ENCODE assay signal across 18 mouse cellular contexts in genomic region chr17:27935091-27935490, GRCm38 (mm10). TPM values are rescaled to one million over a fixed set of nuclear protein-coding genes. Genes with fewer than 3 reads are reported as not detected.
A peak's percentile ranks its signal among the peaks of the same experiment; 100 is the strongest.
DNase-seq lines count a peak whose midpoint lies in the region; ATAC-seq and TF ChIP-seq lines count a peak whose summit lies in the region.
"Had no signal": no experiment of that assay in that cellular context is flagged by ENCODE, and none has a peak within 500 bp of the region (broad histone marks: within the 10 kb centered on the region; RNA-seq: fewer than 3 reads in every experiment).

No protein-coding gene starts in this region.

- no peak overlapping the region for H3K4me2 ChIP-seq in hindbrain, embryonic 14.5 days (replicated peaks)
- H3K4me2 ChIP-seq: forebrain, embryonic 12.5 days; heart, embryonic 15.5 days; kidney, embryonic 15.5 days; liver, embryonic 12.5 days; midbrain, embryonic 15.5 days had no signal

- DNase-seq in gastrocnemius, adult 2 months: no peak
- DNase-seq in gastrocnemius, postnatal 36 days: no peak
- peak; percentile 91 for DNase-seq in 416B (ENCODE audit: low read depth)
- DNase-seq in hindbrain, embryonic 14.5 days (ENCODE audit: low spot score): no peak
- DNase-seq in neural tube, embryonic 10.5 days (ENCODE audit: extremely low spot score, low spot score): no peak
- no peak for DNase-seq in right cerebral cortex, adult 18-20 months
- DNase-seq: adrenal gland, adult 2 months; cerebellum, adult 2 months; spleen, adult 18-20 months had no signal

- intact Hi-C loops in gastrocnemius, adult 2 months (cut with DNase I): no loop called here
- intact Hi-C loops in gastrocnemius, postnatal 36 days (cut with DNase I): no loop called here

- WGBS in hindbrain, embryonic 14.5 days: 89% methylated on average over 3 of the region's 3 CpGs

- no peak overlapping the region for H3K4me3 ChIP-seq in gastrocnemius, adult 2 months
- no peak overlapping the region for H3K4me3 ChIP-seq in hindbrain, embryonic 14.5 days (replicated peaks; ENCODE audit: low read length)
- H3K4me3 ChIP-seq: forebrain, embryonic 12.5 days; heart, embryonic 15.5 days; kidney, embryonic 15.5 days; limb, embryonic 10.5 days; liver, embryonic 12.5 days; megakaryocyte, embryonic 14.5 days; midbrain, embryonic 15.5 days had no signal

- ATAC-seq in hematopoietic stem cell, adult 5-6 weeks (replicated peaks in 1 of 2; ENCODE audit: insufficient read depth in 1 of 2, low FRiP score in 2 of 2, low TSS enrichment in 1 of 2, low read depth in 1 of 2, poor library complexity in 2 of 2, severe bottlenecking in 2 of 2): peak; percentile 53 to 73; a peak in 2 of 4 replicates
- peak; percentile 90 for ATAC-seq in megakaryocyte, adult 5-6 weeks (ENCODE audit: poor library complexity, severe bottlenecking)
- ATAC-seq in hindbrain, embryonic 14.5 days (ENCODE audit: low FRiP score): no peak
- ATAC-seq: liver, embryonic 12.5 days; midbrain, embryonic 15.5 days had no signal

- H3K27ac ChIP-seq in gastrocnemius, adult 2 months: peak overlapping the region; percentile 69
- no peak overlapping the region for H3K27ac ChIP-seq in hindbrain, embryonic 14.5 days
- H3K27ac ChIP-seq: forebrain, embryonic 12.5 days; heart, embryonic 15.5 days; kidney, embryonic 15.5 days; limb, embryonic 10.5 days; liver, embryonic 12.5 days; midbrain, embryonic 15.5 days had no signal

- H3K36me3 ChIP-seq in hindbrain, embryonic 14.5 days (replicated peaks; ENCODE audit: control insufficient read depth, insufficient read depth): no peaks in the 10 kb centered on the region
- H3K36me3 ChIP-seq: forebrain, embryonic 12.5 days; heart, embryonic 15.5 days; kidney, embryonic 15.5 days; limb, embryonic 10.5 days; liver, embryonic 12.5 days; midbrain, embryonic 15.5 days had no signal

- H3K9me3 ChIP-seq in hindbrain, embryonic 14.5 days (ENCODE audit: control insufficient read depth, low read length): no peaks in the 10 kb centered on the region
- H3K9me3 ChIP-seq: forebrain, embryonic 12.5 days; heart, embryonic 15.5 days; kidney, embryonic 15.5 days; limb, embryonic 10.5 days; liver, embryonic 12.5 days; midbrain, embryonic 15.5 days had no signal

- H3K9ac ChIP-seq in hindbrain, embryonic 14.5 days: no peak overlapping the region
- H3K9ac ChIP-seq: forebrain, embryonic 12.5 days; heart, embryonic 15.5 days; kidney, embryonic 15.5 days; liver, embryonic 12.5 days; midbrain, embryonic 15.5 days had no signal

- H3K4me1 ChIP-seq in hindbrain, embryonic 14.5 days (replicated peaks; ENCODE audit: control insufficient read depth, insufficient read depth, low read length): peaks cover 3% of the 10 kb centered on the region; the same call in 1 of the 2 replicates

- no peaks in the 10 kb centered on the region for H3K27me3 ChIP-seq in hindbrain, embryonic 14.5 days (ENCODE audit: control insufficient read depth, insufficient read depth, low read length)
- H3K27me3 ChIP-seq: forebrain, embryonic 12.5 days; heart, embryonic 15.5 days; kidney, embryonic 15.5 days; liver, embryonic 12.5 days; megakaryocyte, embryonic 14.5 days; midbrain, embryonic 15.5 days had no signal

- no peak for TF ChIP-seq CTCF in gastrocnemius, adult 2 months (IDR thresholded peaks at IDR 0.05)

RNA-seq across cellular contexts. Expression of gene Taf11, which starts 25.4 kb away (rescaled TPM):
- total RNA-seq in gastrocnemius, adult 2 months (2021): 10 to 100 TPM; 14.0 to 19.1 TPM
- total RNA-seq in gastrocnemius, postnatal 36 days (2021): 10 to 100 TPM; 14.8 to 16.0 TPM
- total RNA-seq in hematopoietic stem cell, adult 5-6 weeks (2017): 31.2 and 57.5 TPM in 2 replicates
- total RNA-seq in megakaryocyte, adult 5-6 weeks (2015): 39.6 and 44.1 TPM in 2 replicates
- 18.2 and 23.3 TPM in 2 replicates for total RNA-seq in megakaryocyte, adult 5-6 weeks (2017)
- polyA plus RNA-seq in hindbrain, embryonic 14.5 days (2014; fragmentation: Nextera tagmentation; extraction: Ambion mirVana): 47.4 and 51.8 TPM in 2 replicates

RNA-seq across cellular contexts. Expression of gene Anks1, which starts 26.0 kb away (rescaled TPM):
- total RNA-seq in gastrocnemius, adult 2 months (2021): 10 to 100 TPM in 1 of 2 experiments, 1 to 10 TPM in 1; 8.8 to 23.4 TPM
- total RNA-seq in gastrocnemius, postnatal 36 days (2021): 10 to 100 TPM in 1 of 2 experiments, 1 to 10 TPM in 1; 7.8 to 13.0 TPM
- 46.1 and 51.3 TPM in 2 replicates for total RNA-seq in hematopoietic stem cell, adult 5-6 weeks (2017)
- total RNA-seq in megakaryocyte, adult 5-6 weeks (2015): 17.9 and 25.9 TPM in 2 replicates
- 22.6 and 23.6 TPM in 2 replicates for total RNA-seq in megakaryocyte, adult 5-6 weeks (2017)
- 62.3 and 69.0 TPM in 2 replicates for polyA plus RNA-seq in hindbrain, embryonic 14.5 days (2014; fragmentation: Nextera tagmentation; extraction: Ambion mirVana)
